Mouse (Mus musculus) gastrocnemius, postnatal 14 days (tissue): ENCODE measurements around the gene Abcf3. TPM values are rescaled to one million over a fixed set of nuclear protein-coding genes. Genes with fewer than 3 reads are reported as not detected.
A peak's percentile ranks its signal among the peaks of the same experiment; 100 is the strongest.

Experiments used
- DNase-seq: peaks from one replicate; pipeline ENCODE4 v3.0.0; 2021; ENCODE audit warnings: mixed read lengths
- intact Hi-C: fragments of 180-260 bp; cut with DNase I; formaldehyde crosslinking; loops from one replicate; pipeline ENCODE4 v1.15.1; 2025; ENCODE audit warnings: low total_unique reads
- microRNA-seq, 2 experiments: library from miRNA; unstranded; fragments of <30 nt; microRNA quantifications; one replicate each; pipeline ENCODE4 v1.2.0; 2021
- total RNA-seq, 2 experiments: library from RNA; stranded (reverse); gene quantifications; 2 replicates each; pipeline ENCODE4 v1.2.3; 2021

Gene Abcf3
- total RNA-seq, 2 experiments from 2014 or later = 47.1 to 53.6 TPM

GRCm38 (mm10) chr16:20604705-20605104 is 56.3 kb downstream of the Abcf3 start:
- intact Hi-C loops = loop anchor here (10.0 kb wide), 1 partner anchor 50 kb away; no protein-coding TSS in a partner anchor
- DNase-seq = peak; percentile 45

GRCm38 (mm10) chr16:20610501-20611356 is 62.4 kb downstream of the Abcf3 start:
- peak; percentile 65 for DNase-seq
- intact Hi-C loops = no loop called here

Small RNA genes within 50 kb of the gene (microRNA-seq; reads per million reads assigned to microRNA genes)
- 0.50 to 3.8 reads per million in 2 experiments for gene Mir1224

Other genes with a start within 250 kb of the Abcf3 start
- gene Parl, start 246.2 kb upstream of the Abcf3 start, total RNA-seq = 10 to 100 TPM; 76.8 to 81.8 TPM
- under 1 TPM in 1 of 2 experiments, not detected in 1; 0.18 TPM for gene Cyp2ab1, start 223.2 kb upstream of the Abcf3 start, total RNA-seq
- 10 to 100 TPM; 42.6 to 43.0 TPM for gene Abcc5, start 122.2 kb upstream of the Abcf3 start, total RNA-seq
- 10 to 100 TPM; 43.0 to 44.9 TPM for gene Eif2b5, start 49.8 kb upstream of the Abcf3 start, total RNA-seq
- 10 to 100 TPM; 28.2 to 31.0 TPM for gene Dvl3, start 31.6 kb upstream of the Abcf3 start, total RNA-seq
- gene Ap2m1, start 13.1 kb upstream of the Abcf3 start, total RNA-seq = 100 to 1,000 TPM; 127 to 134 TPM
- under 1 TPM; 0.10 to 0.16 TPM for gene Vwa5b2, start 40.9 kb downstream of the Abcf3 start, total RNA-seq
- gene Eef1akmt4, start 63.0 kb downstream of the Abcf3 start, total RNA-seq = 1 to 10 TPM; 5.5 to 5.9 TPM
- not detected for gene Gm49333, start 63.0 kb downstream of the Abcf3 start, total RNA-seq
- gene Alg3, start 63.2 kb downstream of the Abcf3 start, total RNA-seq = 10 to 100 TPM; 12.0 to 15.2 TPM
- 1 to 10 TPM; 1.3 to 1.6 TPM for gene Camk2n2, start 72.7 kb downstream of the Abcf3 start, total RNA-seq
- under 1 TPM; 0.16 to 0.57 TPM for gene Ece2, start 81.3 kb downstream of the Abcf3 start, total RNA-seq
- 100 to 1,000 TPM; 158 to 159 TPM for gene Psmd2, start 103.1 kb downstream of the Abcf3 start, total RNA-seq
- 100 to 1,000 TPM; 303 to 309 TPM for gene Eif4g1, start 119.7 kb downstream of the Abcf3 start, total RNA-seq
- 10 to 100 TPM; 28.7 to 34.5 TPM for gene Fam131a, start 144.7 kb downstream of the Abcf3 start, total RNA-seq
- gene Polr2h, start 169.1 kb downstream of the Abcf3 start, total RNA-seq = 10 to 100 TPM; 10.9 to 14.1 TPM
- 1 to 10 TPM; 2.3 to 2.7 TPM for gene Clcn2, start 169.2 kb downstream of the Abcf3 start, total RNA-seq
- 1 to 10 TPM; 3.7 to 4.6 TPM for gene Chrd, start 184.6 kb downstream of the Abcf3 start, total RNA-seq
- gene Thpo, start 185.9 kb downstream of the Abcf3 start, total RNA-seq = 1 to 10 TPM in 1 of 2 experiments, under 1 TPM in 1; 0.90 to 1.7 TPM